Mouse (Mus musculus) testis, adult 2 months (tissue): Measurements from ENCODE around the gene Rai14. TPM values are rescaled to one million over a fixed set of nuclear protein-coding genes. Genes with fewer than 3 reads are reported as not detected.

Experiments
- H3K27ac ChIP-seq: fragments of 200-500 bp; 2 replicates; pipeline ENCODE4 v1.5.1; 2012; ENCODE audit warnings: low read depth, low read length; ENCODE audit not compliant: control insufficient read depth, insufficient read depth
- H3K27me3 ChIP-seq: fragments of 200-500 bp; 2 replicates; pipeline ENCODE4 v1.6.1; 2012; ENCODE audit warnings: mild to moderate bottlenecking, low read length, moderate library complexity; ENCODE audit not compliant: control insufficient read depth, insufficient read depth
- H3K36me3 ChIP-seq: fragments of 200-500 bp; 2 replicates; pipeline ENCODE4 v1.6.1; 2012; ENCODE audit warnings: mild to moderate bottlenecking, low read length; ENCODE audit not compliant: control insufficient read depth, insufficient read depth
- H3K4me1 ChIP-seq: fragments of 200-500 bp; 2 replicates; pipeline ENCODE4 v1.6.1; 2012; ENCODE audit warnings: low read length; ENCODE audit not compliant: control insufficient read depth, insufficient read depth
- H3K4me3 ChIP-seq: fragments of 200-500 bp; 2 replicates; pipeline ENCODE4 v1.5.1; 2012; ENCODE audit warnings: low read depth, mild to moderate bottlenecking, low read length, moderate library complexity, mixed read lengths; ENCODE audit not compliant: control insufficient read depth
- CTCF ChIP-seq: fragments of 200-500 bp; IDR thresholded peaks from 2 replicates; pipeline ENCODE4 v1.5.1; 2012; ENCODE audit warnings: low read depth, mild to moderate bottlenecking, inconsistent platforms, low read length, moderate library complexity; ENCODE audit not compliant: control insufficient read depth, insufficient read depth, insufficient replicate concordance
- POLR2A ChIP-seq: fragments of 200-500 bp; IDR thresholded peaks from 2 replicates; pipeline ENCODE4 v1.6.1; 2012; ENCODE audit warnings: low read depth, mild to moderate bottlenecking, inconsistent platforms, low read length, moderate library complexity; ENCODE audit not compliant: control insufficient read depth
- polyA plus RNA-seq: library from polyadenylated mRNA; depleted of rRNA; stranded (reverse); fragments of >200 nt; gene quantifications from 2 replicates; pipeline ENCODE4 v1.2.3, GENCODE M21; 2012

Gene Rai14
- polyA plus RNA-seq, 1 experiment, result 80.0 TPM

GRCm38 (mm10) chr15:10579159-10579558 is 135.3 kb downstream of the Rai14 start:
- H3K27ac ChIP-seq, result no peak overlapping the region
- TF ChIP-seq POLR2A (no peak), CTCF (no peak)
- H3K27me3 ChIP-seq, result no peaks in the 10 kb centered on the region
- H3K4me1 ChIP-seq, result no peaks in the 10 kb centered on the region
- no peak overlapping the region for H3K4me3 ChIP-seq
- no peaks in the 10 kb centered on the region; the same call in 1 of the 2 replicates for H3K36me3 ChIP-seq

GRCm38 (mm10) chr15:10566486-10566885 is 147.9 kb downstream of the Rai14 start:
- no peaks in the 10 kb centered on the region; the same call in 1 of the 2 replicates for H3K36me3 ChIP-seq
- H3K4me1 ChIP-seq, result no peaks in the 10 kb centered on the region
- TF ChIP-seq CTCF (no peak), POLR2A (no peak)
- H3K4me3 ChIP-seq, result no peak overlapping the region
- H3K27me3 ChIP-seq, result no peaks in the 10 kb centered on the region
- H3K27ac ChIP-seq, result no peak overlapping the region

GRCm38 (mm10) chr15:10564201-10564600 is 150.2 kb downstream of the Rai14 start:
- no peak for TF ChIP-seq POLR2A
- no peak for TF ChIP-seq CTCF
- no peak overlapping the region for H3K4me3 ChIP-seq

GRCm38 (mm10) chr15:10562281-10562680 is 152.1 kb downstream of the Rai14 start:
- H3K27me3 ChIP-seq, result no peaks in the 10 kb centered on the region
- peaks cover 3% of the 10 kb centered on the region for H3K4me1 ChIP-seq
- no peak overlapping the region for H3K4me3 ChIP-seq
- TF ChIP-seq CTCF, result no peak
- TF ChIP-seq POLR2A, result no peak
- no peaks in the 10 kb centered on the region for H3K36me3 ChIP-seq
- H3K27ac ChIP-seq, result no peak overlapping the region

More at GRCm38 (mm10) chr15:10564201-10564600, 150.2 kb downstream of the Rai14 start:
- no peaks in the 10 kb centered on the region for H3K27me3 ChIP-seq
- H3K4me1 ChIP-seq, result no peaks in the 10 kb centered on the region
- no peaks in the 10 kb centered on the region; the same call in 1 of the 2 replicates for H3K36me3 ChIP-seq
- no peak overlapping the region for H3K27ac ChIP-seq

- Histone ChIP-seq H3K27me3 (no peaks in the 10 kb centered on the region), H3K4me3 (peak overlapping the region; percentile 64; the same call in 1 of the 2 replicates), H3K4me1 (peaks cover 3% of the 10 kb centered on the region), H3K36me3 (no peaks in the 10 kb centered on the region), H3K27ac (no peak overlapping the region)
- TF ChIP-seq POLR2A (no peak), CTCF (no peak)
Observed at GRCm38 (mm10) chr15:10560005-10560404, 154.4 kb downstream of the Rai14 start.

GRCm38 (mm10) chr15:10558465-10558864 is 156.0 kb downstream of the Rai14 start, which contains the start of gene Ttc23l:
TSS of gene Ttc23l (minus strand) at chr15:10558668.
- H3K4me3 ChIP-seq, result peak within 1 kb of the TSS; percentile 70
- H3K36me3 ChIP-seq, result no peaks in the 10 kb centered on the region
- H3K27ac ChIP-seq, result peak within 1 kb of the TSS; percentile 10; the same call in 1 of the 2 replicates
- no peaks in the 10 kb centered on the region for H3K27me3 ChIP-seq
- peak; percentile 77; the same call in 1 of the 2 replicates for TF ChIP-seq POLR2A
- no peak for TF ChIP-seq CTCF
- H3K4me1 ChIP-seq, result peaks cover 3% of the 10 kb centered on the region

GRCm38 (mm10) chr15:10554336-10554735 is 160.1 kb downstream of the Rai14 start:
- H3K27me3 ChIP-seq, result no peaks in the 10 kb centered on the region
- no peak overlapping the region for H3K4me3 ChIP-seq
- TF ChIP-seq CTCF (no peak), POLR2A (no peak)
- peaks cover 3% of the 10 kb centered on the region for H3K4me1 ChIP-seq
- no peak overlapping the region for H3K27ac ChIP-seq
- H3K36me3 ChIP-seq, result no peaks in the 10 kb centered on the region
